Mouse (Mus musculus) thymus, adult 2 months (tissue): ENCODE measurements around the gene Srp9. TPM values are rescaled to one million over a fixed set of nuclear protein-coding genes. Genes with fewer than 3 reads are reported as not detected.

Source experiments
- DNase-seq: peaks from one replicate; pipeline ENCODE4 v3.0.0; 2021
- H3K27ac ChIP-seq: fragments of 200-500 bp; 2 replicates; pipeline ENCODE4 v1.5.1; 2012; ENCODE audit warnings: low read length, control low read depth; ENCODE audit not compliant: control insufficient read depth, insufficient read depth
- H3K27me3 ChIP-seq: fragments of 200-500 bp; 2 replicates; pipeline ENCODE4 v1.6.1; 2012; ENCODE audit warnings: mild to moderate bottlenecking, low read length, moderate library complexity, mixed read lengths; ENCODE audit not compliant: control insufficient read depth, insufficient read depth
- H3K36me3 ChIP-seq: fragments of 200-500 bp; 2 replicates; pipeline ENCODE4 v1.6.1; 2012; ENCODE audit warnings: mild to moderate bottlenecking, low read length, moderate library complexity; ENCODE audit not compliant: control insufficient read depth, insufficient read depth
- H3K4me1 ChIP-seq: fragments of 200-500 bp; replicated peaks from 2 replicates; pipeline ENCODE4 v1.6.1; 2012; ENCODE audit warnings: low read length; ENCODE audit not compliant: control insufficient read depth, insufficient read depth
- H3K4me3 ChIP-seq: fragments of 200-500 bp; 2 replicates; pipeline ENCODE4 v1.5.1; 2012; ENCODE audit warnings: mild to moderate bottlenecking, low read length, control low read depth, moderate library complexity; ENCODE audit not compliant: control insufficient read depth, insufficient read depth
- CTCF ChIP-seq: fragments of 200-500 bp; IDR thresholded peaks from 2 replicates; pipeline ENCODE4 v1.5.1; 2012; ENCODE audit warnings: mild to moderate bottlenecking, control low read depth, low read length, moderate library complexity, borderline replicate concordance; ENCODE audit not compliant: control insufficient read depth, poor library complexity, insufficient read depth; ENCODE audit errors: extremely low read depth
- POLR2A ChIP-seq: fragments of 200-500 bp; IDR thresholded peaks from 2 replicates; pipeline ENCODE4 v1.6.1; 2012; ENCODE audit warnings: mild to moderate bottlenecking, low read length, control low read depth, moderate library complexity; ENCODE audit not compliant: control insufficient read depth, poor library complexity, insufficient read depth; ENCODE audit errors: extremely low read depth
- WGBS: fragments of 180-500 bp; shearing (Covaris S2); methylation state at CpG from one replicate; pipeline ENCODE4 v1.1.7; 2018; 5-methylcytosine and 5-hydroxymethylcytosine counted together
- polyA plus RNA-seq: library from polyadenylated mRNA; depleted of rRNA; stranded (reverse); fragments of >200 nt; gene quantifications from 2 replicates; pipeline ENCODE4 v1.2.3, GENCODE M21; 2012

Srp9 gene
- polyA plus RNA-seq, 1 experiment, result 53.6 TPM

- no peaks in the 10 kb centered on the region for H3K27me3 ChIP-seq
- no peak overlapping the region for H3K4me3 ChIP-seq
- no peaks in the 10 kb centered on the region for H3K36me3 ChIP-seq
- H3K27ac ChIP-seq, result no peak overlapping the region
- no peak for DNase-seq
- peaks cover 6% of the 10 kb centered on the region; the same call in 1 of the 2 replicates for H3K4me1 ChIP-seq
- 62% methylated on average over 7 of the region's 7 CpGs for WGBS
- TF ChIP-seq CTCF, result no peak
- TF ChIP-seq POLR2A, result no peak
Observed at GRCm38 (mm10) chr1:182115651-182116408, 8.7 kb upstream of the Srp9 start.

DNA sequence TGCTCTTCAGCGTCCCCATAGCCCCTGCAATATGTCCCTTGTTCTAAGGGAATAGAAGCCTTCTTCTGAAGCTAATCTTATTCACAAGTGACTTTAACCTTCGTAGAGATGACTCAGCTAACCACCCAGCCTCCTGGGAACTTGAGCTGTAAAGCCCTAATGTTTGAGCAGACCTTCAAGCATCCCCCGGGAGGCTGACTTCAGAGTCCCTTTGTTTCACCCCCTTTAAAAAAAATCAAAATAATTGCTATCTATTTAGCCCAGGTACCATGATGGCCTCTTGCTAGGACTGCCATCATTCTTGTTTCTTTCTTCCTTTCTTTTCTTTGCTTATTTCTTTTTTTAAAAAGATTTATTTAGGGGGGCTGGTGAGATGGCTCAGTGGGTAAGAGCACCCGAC lies 2.1 kb upstream of the Srp9 start:
- DNase-seq, result no peak
- Histone ChIP-seq H3K4me3 (no peak overlapping the region), H3K36me3 (no peaks in the 10 kb centered on the region), H3K4me1 (peaks cover 6% of the 10 kb centered on the region), H3K27me3 (no peaks in the 10 kb centered on the region), H3K27ac (no peak overlapping the region)
- no peak for TF ChIP-seq CTCF
- no peak for TF ChIP-seq POLR2A
- 89% methylated on average over 4 of the region's 4 CpGs for WGBS

GRCm38 (mm10) chr1:182124924-182125368 lies 409 bp downstream of the Srp9 start:
- DNase-seq, result peak; percentile 86
- TF ChIP-seq CTCF (no peak), POLR2A (peak; percentile 41)
- H3K4me1 ChIP-seq, result peaks cover 6% of the 10 kb centered on the region
- peak overlapping the region; percentile 90 for H3K4me3 ChIP-seq
- WGBS, result 0% methylated on average over 33 of the region's 33 CpGs
- peak overlapping the region; percentile 42 for H3K27ac ChIP-seq
- no peaks in the 10 kb centered on the region for H3K27me3 ChIP-seq
- H3K36me3 ChIP-seq, result peaks cover 5% of the 10 kb centered on the region

DNA sequence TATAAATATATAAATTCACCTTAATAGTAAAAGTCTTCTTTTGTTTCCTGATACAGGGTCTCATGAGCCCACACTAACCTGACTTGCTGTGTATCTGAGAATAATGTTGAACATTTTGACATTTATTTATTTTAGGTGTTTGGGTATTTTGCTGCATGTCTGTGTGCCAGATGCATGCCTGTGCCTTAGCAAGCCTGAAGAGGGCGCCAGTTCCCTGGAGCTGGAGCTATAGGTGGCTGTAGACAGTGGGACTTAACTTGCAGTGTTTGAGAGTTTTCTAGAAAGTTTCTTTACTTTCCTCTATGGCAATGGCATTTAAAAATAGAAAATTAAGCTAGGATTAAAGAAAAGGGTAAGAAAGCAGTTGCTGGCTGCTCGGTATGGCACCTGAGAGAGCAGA lies 6.3 kb downstream of the Srp9 start:
- 79% methylated on average over 2 of the region's 2 CpGs for WGBS
- TF ChIP-seq POLR2A, result no peak
- TF ChIP-seq CTCF, result no peak; the same call in 1 of the 2 replicates
- no peak overlapping the region for H3K27ac ChIP-seq
- H3K4me3 ChIP-seq, result no peak overlapping the region
- peaks cover 4% of the 10 kb centered on the region for H3K4me1 ChIP-seq
- peak; percentile 39 for DNase-seq
- H3K36me3 ChIP-seq, result peaks cover 11% of the 10 kb centered on the region
- no peaks in the 10 kb centered on the region for H3K27me3 ChIP-seq

DNA sequence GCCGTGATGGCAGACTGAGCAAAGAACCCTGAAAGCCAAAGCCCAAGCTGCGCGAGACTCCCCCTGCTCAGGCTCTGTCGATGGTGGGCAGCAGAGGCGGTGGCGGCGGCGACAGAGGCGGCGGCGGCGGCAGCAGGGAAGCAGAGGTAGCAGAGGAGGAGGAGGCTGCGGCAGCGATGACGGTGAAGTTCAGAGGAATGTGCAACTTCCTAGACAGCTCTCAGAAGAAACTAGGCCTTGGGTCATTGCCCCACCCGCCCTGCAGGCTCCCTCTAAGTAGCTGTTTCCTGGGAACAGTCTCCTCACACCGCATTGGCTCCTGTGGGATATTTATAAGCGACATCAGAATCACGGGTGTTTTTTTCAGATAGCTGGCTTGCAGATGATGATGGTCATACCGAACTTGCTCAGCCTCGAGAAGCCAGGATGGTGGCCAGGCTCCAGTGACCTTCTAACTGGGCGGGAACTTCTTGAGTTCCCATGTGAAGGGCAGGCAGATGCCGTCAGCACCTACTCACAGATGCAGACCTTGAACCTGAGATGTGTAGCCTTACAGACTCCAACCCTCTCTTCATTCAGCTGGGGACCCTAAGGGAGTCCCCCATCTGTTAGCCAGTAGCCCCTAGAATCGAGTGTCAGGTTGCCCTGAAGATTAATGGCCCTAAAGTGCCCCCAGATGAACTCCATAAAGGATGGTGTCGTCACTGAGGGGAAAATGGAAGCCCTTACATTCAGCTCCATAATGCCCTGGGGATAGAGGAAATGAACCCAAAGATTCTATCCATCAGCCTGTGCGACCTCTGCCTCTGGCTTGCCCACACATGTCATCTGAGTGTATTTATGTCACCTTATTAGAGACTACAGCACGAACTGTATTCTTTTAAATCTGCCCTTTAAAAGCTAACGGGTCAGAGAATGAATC lies 12.9 kb downstream of the Srp9 start:
- WGBS, result 72% methylated on average over 28 of the region's 28 CpGs

DNA sequence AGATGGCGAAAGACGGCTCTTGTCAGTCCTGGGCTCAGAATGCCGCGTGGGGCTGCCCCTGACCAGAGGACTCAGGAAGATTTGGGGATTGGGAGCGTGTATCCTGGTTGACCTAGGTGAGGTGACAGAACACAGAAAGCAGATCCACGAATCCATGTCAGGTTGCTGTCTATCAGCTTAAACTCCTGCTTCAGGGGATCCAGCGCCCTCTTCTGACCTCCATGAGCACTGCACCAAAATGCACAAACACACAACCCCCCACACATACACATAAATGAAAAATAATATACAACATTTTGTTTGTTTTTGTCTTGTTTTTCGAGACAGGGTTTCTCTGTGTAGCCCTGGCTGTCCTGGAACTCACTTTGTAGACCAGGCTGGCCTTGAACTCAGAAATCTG lies 13.6 kb downstream of the Srp9 start:
- Histone ChIP-seq H3K27ac (no peak overlapping the region), H3K4me3 (no peak overlapping the region), H3K4me1 (no peaks in the 10 kb centered on the region), H3K36me3 (no peaks in the 10 kb centered on the region), H3K27me3 (no peaks in the 10 kb centered on the region)
- TF ChIP-seq CTCF (no peak), POLR2A (no peak)
- DNase-seq, result no peak
- 88% methylated on average over 8 of the region's 8 CpGs for WGBS

More for the DNA sequence above, 12.9 kb downstream of the Srp9 start:
- H3K36me3 ChIP-seq, result peaks cover 3% of the 10 kb centered on the region; the same call in 1 of the 2 replicates
- H3K4me1 ChIP-seq, result no peaks in the 10 kb centered on the region
- no peak overlapping the region for H3K4me3 ChIP-seq
- H3K27ac ChIP-seq, result no peak overlapping the region
- no peaks in the 10 kb centered on the region for H3K27me3 ChIP-seq
- DNase-seq, result no peak
- TF ChIP-seq POLR2A (no peak), CTCF (no peak)
